Mouse (Mus musculus): ENCODE data around the gene Zfp207. TPM values are rescaled to one million over a fixed set of nuclear protein-coding genes. Genes with fewer than 3 reads are reported as not detected.

Zfp207 gene
- 222 and 237 TPM in 2 replicates for polyA plus RNA-seq (2014; fragmentation: Nextera tagmentation; extraction: Ambion mirVana)

GRCm38 (mm10) chr11:80383019-80383625 lies at the start of gene Zfp207:
Zfp207 (plus strand) TSS chr11:80383279.
- Histone ChIP-seq H3K27me3 (ENCODE audit: control insufficient read depth, insufficient read depth, low read length) (no peaks in the 10 kb centered on the region), H3K27ac (replicated peaks; ENCODE audit: low read depth, low read length) (peak within 1 kb of the TSS; percentile 84), H3K9ac (replicated peaks; ENCODE audit: low read length) (peak within 1 kb of the TSS; percentile 89), H3K4me2 (ENCODE audit: low read length) (peak within 1 kb of the TSS; percentile 79), H3K4me1 (ENCODE audit: control insufficient read depth, insufficient read depth, low read length) (peaks cover 36% of the 10 kb centered on the region), H3K36me3 (ENCODE audit: control insufficient read depth, insufficient read depth, low read length) (peaks cover 13% of the 10 kb centered on the region), H3K4me3 (replicated peaks; ENCODE audit: low read depth, low read length) (peak within 1 kb of the TSS; percentile 88), H3K9me3 (ENCODE audit: control insufficient read depth, low read length) (no peaks in the 10 kb centered on the region)
- ATAC-seq (ENCODE audit: low FRiP score, low TSS enrichment): peak; percentile 97
- DNase-seq: peak; percentile 99
- under 1% methylated on average over 33 of the region's 33 CpGs for WGBS

DNA sequence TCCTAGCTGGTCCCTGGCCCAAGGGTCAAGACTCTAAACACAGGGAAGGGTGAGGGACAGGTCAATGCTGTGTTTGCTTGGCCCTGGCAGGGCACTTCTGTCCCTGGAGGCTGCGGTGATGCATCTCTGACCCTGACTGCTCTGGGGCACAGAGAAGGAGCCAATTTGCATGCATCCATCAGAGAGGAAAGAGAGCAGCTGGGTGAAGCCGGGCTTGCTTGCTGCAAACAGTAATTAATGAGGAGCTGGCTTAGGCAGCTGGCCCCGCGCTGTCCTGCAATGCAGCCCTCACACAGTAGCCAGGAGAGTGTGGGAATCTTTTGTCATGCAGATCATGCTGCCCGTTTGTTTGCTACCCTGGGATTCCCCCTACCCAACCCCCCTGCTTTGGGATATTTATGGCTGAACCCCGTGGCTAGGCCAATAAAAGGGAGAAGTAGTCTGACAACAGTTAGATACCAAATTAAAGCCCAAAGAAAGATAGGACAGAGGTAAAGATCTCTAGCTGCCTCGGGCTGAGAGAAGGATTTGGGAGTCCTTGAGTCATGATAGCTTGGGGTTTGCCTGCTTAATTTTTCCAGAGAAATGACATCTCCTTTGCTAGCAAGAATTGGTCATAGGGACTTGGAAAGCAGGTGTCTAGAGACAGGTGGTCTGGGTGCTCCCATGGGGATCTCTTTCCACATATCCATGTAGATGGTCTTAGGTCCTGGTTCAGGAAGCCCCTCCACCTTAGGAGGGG lies 47.3 kb upstream of the Zfp207 start:
- no peaks in the 10 kb centered on the region for H3K9me3 ChIP-seq (ENCODE audit: control insufficient read depth, low read length)
- no peaks in the 10 kb centered on the region for H3K36me3 ChIP-seq (ENCODE audit: control insufficient read depth, insufficient read depth, low read length)
- peak; percentile 82 for DNase-seq
- no peak overlapping the region for H3K4me3 ChIP-seq (replicated peaks; ENCODE audit: low read depth, low read length)
- WGBS: 1% methylated on average over 7 of the region's 7 CpGs
- peak; percentile 89; the same call in 1 of the 2 replicates for ATAC-seq (ENCODE audit: low FRiP score, low TSS enrichment)
- H3K4me2 ChIP-seq (ENCODE audit: low read length): no peak overlapping the region
- H3K4me1 ChIP-seq (ENCODE audit: control insufficient read depth, insufficient read depth, low read length): peaks cover 17% of the 10 kb centered on the region
- peak overlapping the region; percentile 57 for H3K27ac ChIP-seq (replicated peaks; ENCODE audit: low read depth, low read length)
- no peaks in the 10 kb centered on the region for H3K27me3 ChIP-seq (ENCODE audit: control insufficient read depth, insufficient read depth, low read length)
- peak overlapping the region; percentile 21; the same call in 1 of the 2 replicates for H3K9ac ChIP-seq (replicated peaks; ENCODE audit: low read length)

- Histone ChIP-seq H3K36me3 (ENCODE audit: control insufficient read depth, insufficient read depth, low read length) (no peaks in the 10 kb centered on the region), H3K9ac (replicated peaks; ENCODE audit: low read length) (no peak overlapping the region), H3K9me3 (ENCODE audit: control insufficient read depth, low read length) (no peaks in the 10 kb centered on the region), H3K4me1 (ENCODE audit: control insufficient read depth, insufficient read depth, low read length) (peaks cover 17% of the 10 kb centered on the region), H3K27ac (replicated peaks; ENCODE audit: low read depth, low read length) (peak overlapping the region; percentile 57), H3K4me3 (replicated peaks; ENCODE audit: low read depth, low read length) (no peak overlapping the region), H3K27me3 (ENCODE audit: control insufficient read depth, insufficient read depth, low read length) (no peaks in the 10 kb centered on the region), H3K4me2 (ENCODE audit: low read length) (no peak overlapping the region)
- ATAC-seq (ENCODE audit: low FRiP score, low TSS enrichment) (no peak), DNase-seq (peak; percentile 35)
- 16% methylated on average over 6 of the region's 6 CpGs for WGBS
These were observed 46.7 kb upstream of the Zfp207 start for GRCm38 (mm10) chr11:80336351-80336730.

- H3K27ac ChIP-seq (replicated peaks; ENCODE audit: low read depth, low read length): 0 out of 2 replicates have a peak overlapping the region, but pooled peaks have one; percentile 26
These were observed 40.6 kb upstream of the Zfp207 start for GRCm38 (mm10) chr11:80342482-80342881.

GRCm38 (mm10) chr11:80351832-80352430 lies 31.1 kb upstream of the Zfp207 start:
- ATAC-seq (ENCODE audit: low FRiP score, low TSS enrichment): no peak
- 74% methylated on average over 5 of the region's 5 CpGs for WGBS
- no peaks in the 10 kb centered on the region for H3K4me1 ChIP-seq (ENCODE audit: control insufficient read depth, insufficient read depth, low read length)
- no peaks in the 10 kb centered on the region for H3K27me3 ChIP-seq (ENCODE audit: control insufficient read depth, insufficient read depth, low read length)
- H3K4me2 ChIP-seq (ENCODE audit: low read length): no peak overlapping the region
- no peak overlapping the region for H3K9ac ChIP-seq (replicated peaks; ENCODE audit: low read length)
- no peak overlapping the region for H3K27ac ChIP-seq (replicated peaks; ENCODE audit: low read depth, low read length)
- no peak overlapping the region for H3K4me3 ChIP-seq (replicated peaks; ENCODE audit: low read depth, low read length)
- H3K9me3 ChIP-seq (ENCODE audit: control insufficient read depth, low read length): no peaks in the 10 kb centered on the region
- 0 out of 2 replicates have a peak, but pooled peaks cover 2% of the 10 kb centered on the region for H3K36me3 ChIP-seq (ENCODE audit: control insufficient read depth, insufficient read depth, low read length)
- DNase-seq: peak; percentile 95

More at GRCm38 (mm10) chr11:80342482-80342881, 40.6 kb upstream of the Zfp207 start:
- peak; percentile 33 for DNase-seq
- no peaks in the 10 kb centered on the region for H3K27me3 ChIP-seq (ENCODE audit: control insufficient read depth, insufficient read depth, low read length)
- no peak overlapping the region for H3K4me3 ChIP-seq (replicated peaks; ENCODE audit: low read depth, low read length)
- WGBS: 1% methylated on average over 2 of the region's 2 CpGs
- no peak for ATAC-seq (ENCODE audit: low FRiP score, low TSS enrichment)
- no peaks in the 10 kb centered on the region for H3K4me1 ChIP-seq (ENCODE audit: control insufficient read depth, insufficient read depth, low read length)
- no peaks in the 10 kb centered on the region for H3K9me3 ChIP-seq (ENCODE audit: control insufficient read depth, low read length)
- no peak overlapping the region for H3K4me2 ChIP-seq (ENCODE audit: low read length)
- H3K9ac ChIP-seq (replicated peaks; ENCODE audit: low read length): 0 out of 2 replicates have a peak overlapping the region, but pooled peaks have one; percentile 17
- no peaks in the 10 kb centered on the region for H3K36me3 ChIP-seq (ENCODE audit: control insufficient read depth, insufficient read depth, low read length)

DNA sequence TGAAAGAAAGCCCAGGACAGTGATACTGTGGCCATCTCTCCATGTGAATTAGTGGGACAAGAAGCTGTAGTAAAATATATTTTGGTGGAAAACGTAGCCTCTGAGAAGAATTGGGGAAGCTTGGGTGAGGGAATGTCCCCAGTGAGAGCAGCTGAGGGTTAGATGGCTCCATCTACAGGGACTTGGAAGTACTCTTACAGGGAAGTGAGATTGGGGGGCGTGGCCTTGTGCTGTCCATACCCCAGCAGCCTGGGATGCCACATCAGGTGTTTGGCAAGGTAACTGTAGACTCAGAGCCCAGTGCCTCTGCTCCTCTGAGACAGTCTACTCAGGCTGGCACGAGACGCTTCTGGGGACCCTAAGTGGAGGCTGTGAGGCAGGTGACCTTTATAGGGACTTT lies 28.2 kb upstream of the Zfp207 start:
- DNase-seq (peak; percentile 27), ATAC-seq (ENCODE audit: low FRiP score, low TSS enrichment) (no peak)
- Histone ChIP-seq H3K4me1 (ENCODE audit: control insufficient read depth, insufficient read depth, low read length) (no peaks in the 10 kb centered on the region), H3K36me3 (ENCODE audit: control insufficient read depth, insufficient read depth, low read length) (0 out of 2 replicates have a peak, but pooled peaks cover 6% of the 10 kb centered on the region), H3K9ac (replicated peaks; ENCODE audit: low read length) (no peak overlapping the region), H3K27ac (replicated peaks; ENCODE audit: low read depth, low read length) (no peak overlapping the region), H3K4me3 (replicated peaks; ENCODE audit: low read depth, low read length) (no peak overlapping the region), H3K9me3 (ENCODE audit: control insufficient read depth, low read length) (no peaks in the 10 kb centered on the region), H3K27me3 (ENCODE audit: control insufficient read depth, insufficient read depth, low read length) (no peaks in the 10 kb centered on the region), H3K4me2 (ENCODE audit: low read length) (no peak overlapping the region)
- WGBS: 42% methylated on average over 4 of the region's 4 CpGs

DNA sequence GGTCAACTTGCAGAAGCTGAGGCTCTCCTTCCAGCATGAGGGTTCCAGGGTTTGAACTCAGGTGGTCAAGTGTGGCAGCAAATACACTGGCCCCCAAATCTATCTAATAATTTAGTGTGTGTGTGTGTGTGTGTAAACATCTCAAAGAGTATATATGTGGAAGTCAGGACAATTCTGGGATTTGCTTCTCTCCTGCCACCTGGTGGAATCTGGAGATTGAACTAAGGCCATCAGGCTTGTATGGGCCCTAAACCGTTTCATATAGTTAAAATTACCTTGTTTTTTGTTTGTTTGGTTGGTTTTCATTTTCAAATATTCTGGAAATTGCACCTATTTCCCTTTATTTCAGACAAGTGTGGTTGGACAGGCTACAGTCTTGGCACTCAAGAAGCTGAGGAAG lies 14.1 kb upstream of the Zfp207 start:
- ATAC-seq (ENCODE audit: low FRiP score, low TSS enrichment) (no peak), DNase-seq (no peak)
- Histone ChIP-seq H3K36me3 (ENCODE audit: control insufficient read depth, insufficient read depth, low read length) (peaks cover 55% of the 10 kb centered on the region), H3K27ac (replicated peaks; ENCODE audit: low read depth, low read length) (no peak overlapping the region), H3K9me3 (ENCODE audit: control insufficient read depth, low read length) (no peaks in the 10 kb centered on the region), H3K9ac (replicated peaks; ENCODE audit: low read length) (no peak overlapping the region), H3K4me3 (replicated peaks; ENCODE audit: low read depth, low read length) (no peak overlapping the region), H3K4me2 (ENCODE audit: low read length) (no peak overlapping the region), H3K27me3 (ENCODE audit: control insufficient read depth, insufficient read depth, low read length) (no peaks in the 10 kb centered on the region), H3K4me1 (ENCODE audit: control insufficient read depth, insufficient read depth, low read length) (no peaks in the 10 kb centered on the region)
- WGBS: 95% methylated on average over 1 of the region's 1 CpGs

GRCm38 (mm10) chr11:80376651-80377050 lies 6.4 kb upstream of the Zfp207 start:
- Histone ChIP-seq H3K4me2 (ENCODE audit: low read length) (peak overlapping the region; percentile 80; the same call in 1 of the 2 replicates), H3K9me3 (ENCODE audit: control insufficient read depth, low read length) (no peaks in the 10 kb centered on the region), H3K4me3 (replicated peaks; ENCODE audit: low read depth, low read length) (no peak overlapping the region), H3K9ac (replicated peaks; ENCODE audit: low read length) (no peak overlapping the region), H3K27ac (replicated peaks; ENCODE audit: low read depth, low read length) (no peak overlapping the region), H3K27me3 (ENCODE audit: control insufficient read depth, insufficient read depth, low read length) (no peaks in the 10 kb centered on the region), H3K4me1 (ENCODE audit: control insufficient read depth, insufficient read depth, low read length) (peaks cover 5% of the 10 kb centered on the region; the same call in 1 of the 2 replicates), H3K36me3 (ENCODE audit: control insufficient read depth, insufficient read depth, low read length) (peaks cover 15% of the 10 kb centered on the region)
- ATAC-seq (ENCODE audit: low FRiP score, low TSS enrichment) (no peak), DNase-seq (peak; percentile 37)
- WGBS: 70% methylated on average over 4 of the region's 4 CpGs
